Mouse (Mus musculus): Measurements from ENCODE around the gene Nfyc. TPM values are rescaled to one million over a fixed set of nuclear protein-coding genes. Genes with fewer than 3 reads are reported as not detected.

Gene Nfyc
- polyA plus RNA-seq, 1 experiment = not detected

GRCm38 (mm10) chr4:120844423-120845082 is 13.2 kb upstream of the Nfyc start:
- Histone ChIP-seq H3K27ac (ENCODE audit: insufficient read depth, low read depth, low read length) (no peak overlapping the region), H3K4me1 (ENCODE audit: control insufficient read depth, insufficient read depth, low read length) (peaks cover 7% of the 10 kb centered on the region), H3K4me3 (ENCODE audit: insufficient read depth, low read depth, low read length) (no peak overlapping the region)
- TF ChIP-seq CTCF (IDR thresholded peaks at IDR 0.05; ENCODE audit: insufficient read depth, low read depth, low read length) = no peak
- no peak for TF ChIP-seq POLR2A (IDR thresholded peaks at IDR 0.05; ENCODE audit: insufficient read depth, low read depth, low read length)
- 68% methylated on average over 7 of the region's 7 CpGs for WGBS

- no peak overlapping the region for H3K27ac ChIP-seq (ENCODE audit: insufficient read depth, low read depth, low read length)
- 83% methylated on average over 3 of the region's 3 CpGs for WGBS
- no peak overlapping the region for H3K4me3 ChIP-seq (ENCODE audit: insufficient read depth, low read depth, low read length)
- TF ChIP-seq CTCF (IDR thresholded peaks at IDR 0.05; ENCODE audit: insufficient read depth, low read depth, low read length) = no peak
- TF ChIP-seq POLR2A (IDR thresholded peaks at IDR 0.05; ENCODE audit: insufficient read depth, low read depth, low read length) = no peak
- H3K4me1 ChIP-seq (ENCODE audit: control insufficient read depth, insufficient read depth, low read length) = no peaks in the 10 kb centered on the region
Measured at GRCm38 (mm10) chr4:120841342-120841741, 10.0 kb upstream of the Nfyc start.

- Histone ChIP-seq H3K4me3 (ENCODE audit: insufficient read depth, low read depth, low read length) (no peak overlapping the region), H3K27ac (ENCODE audit: insufficient read depth, low read depth, low read length) (no peak overlapping the region; the same call in 1 of the 2 replicates), H3K4me1 (ENCODE audit: control insufficient read depth, insufficient read depth, low read length) (peaks cover 5% of the 10 kb centered on the region)
- WGBS = 44% methylated on average over 5 of the region's 5 CpGs
- TF ChIP-seq POLR2A (IDR thresholded peaks at IDR 0.05; ENCODE audit: insufficient read depth, low read depth, low read length) (no peak), CTCF (IDR thresholded peaks at IDR 0.05; ENCODE audit: insufficient read depth, low read depth, low read length) (no peak)
Measured at GRCm38 (mm10) chr4:120830767-120831166, 605 bp downstream of the Nfyc start.

GRCm38 (mm10) chr4:120826418-120826817 is 5.0 kb downstream of the Nfyc start:
- Histone ChIP-seq H3K4me3 (ENCODE audit: insufficient read depth, low read depth, low read length) (no peak overlapping the region), H3K4me1 (ENCODE audit: control insufficient read depth, insufficient read depth, low read length) (peaks cover 8% of the 10 kb centered on the region), H3K27ac (ENCODE audit: insufficient read depth, low read depth, low read length) (peak overlapping the region; percentile 86; the same call in 1 of the 2 replicates)
- WGBS = 96% methylated on average over 6 of the region's 6 CpGs
- no peak for TF ChIP-seq POLR2A (IDR thresholded peaks at IDR 0.05; ENCODE audit: insufficient read depth, low read depth, low read length)
- TF ChIP-seq CTCF (IDR thresholded peaks at IDR 0.05; ENCODE audit: insufficient read depth, low read depth, low read length) = no peak

- peak overlapping the region; percentile 93 for H3K4me3 ChIP-seq (ENCODE audit: insufficient read depth, low read depth, low read length)
- TF ChIP-seq CTCF (IDR thresholded peaks at IDR 0.05; ENCODE audit: insufficient read depth, low read depth, low read length) = no peak
- 0 out of 2 replicates have a peak, but pooled peaks cover 4% of the 10 kb centered on the region for H3K4me1 ChIP-seq (ENCODE audit: control insufficient read depth, insufficient read depth, low read length)
- H3K27ac ChIP-seq (ENCODE audit: insufficient read depth, low read depth, low read length) = peak overlapping the region; percentile 100
- under 1% methylated on average over 55 of the region's 55 CpGs for WGBS
Measured at GRCm38 (mm10) chr4:120825577-120826326, 5.6 kb downstream of the Nfyc start.

GRCm38 (mm10) chr4:120825100-120825553 is 6.2 kb downstream of the Nfyc start:
- TF ChIP-seq CTCF (IDR thresholded peaks at IDR 0.05; ENCODE audit: insufficient read depth, low read depth, low read length) = no peak
- TF ChIP-seq POLR2A (IDR thresholded peaks at IDR 0.05; ENCODE audit: insufficient read depth, low read depth, low read length) = peak; percentile 97
- Histone ChIP-seq H3K4me3 (ENCODE audit: insufficient read depth, low read depth, low read length) (peak overlapping the region; percentile 93), H3K27ac (ENCODE audit: insufficient read depth, low read depth, low read length) (peak overlapping the region; percentile 100), H3K4me1 (ENCODE audit: control insufficient read depth, insufficient read depth, low read length) (0 out of 2 replicates have a peak, but pooled peaks cover 4% of the 10 kb centered on the region)
- WGBS = under 1% methylated on average over 50 of the region's 53 CpGs

- TF ChIP-seq POLR2A (IDR thresholded peaks at IDR 0.05; ENCODE audit: insufficient read depth, low read depth, low read length) = no peak
- TF ChIP-seq CTCF (IDR thresholded peaks at IDR 0.05; ENCODE audit: insufficient read depth, low read depth, low read length) = no peak
- H3K27ac ChIP-seq (ENCODE audit: insufficient read depth, low read depth, low read length) = no peak overlapping the region
- H3K4me1 ChIP-seq (ENCODE audit: control insufficient read depth, insufficient read depth, low read length) = 0 out of 2 replicates have a peak, but pooled peaks cover 4% of the 10 kb centered on the region
- H3K4me3 ChIP-seq (ENCODE audit: insufficient read depth, low read depth, low read length) = no peak overlapping the region
- WGBS = 76% methylated on average over 2 of the region's 2 CpGs
Measured at GRCm38 (mm10) chr4:120822191-120822911, 9.0 kb downstream of the Nfyc start.

- no peak overlapping the region for H3K27ac ChIP-seq (ENCODE audit: insufficient read depth, low read depth, low read length)
- no peak for TF ChIP-seq POLR2A (IDR thresholded peaks at IDR 0.05; ENCODE audit: insufficient read depth, low read depth, low read length)
- no peak for TF ChIP-seq CTCF (IDR thresholded peaks at IDR 0.05; ENCODE audit: insufficient read depth, low read depth, low read length)
- WGBS = 92% methylated on average over 2 of the region's 2 CpGs
- H3K4me3 ChIP-seq (ENCODE audit: insufficient read depth, low read depth, low read length) = no peak overlapping the region
- H3K4me1 ChIP-seq (ENCODE audit: control insufficient read depth, insufficient read depth, low read length) = 0 out of 2 replicates have a peak, but pooled peaks cover 2% of the 10 kb centered on the region
Measured at GRCm38 (mm10) chr4:120819871-120820270, 11.5 kb downstream of the Nfyc start.

All from olfactory bulb, adult 2 months (tissue).